Mouse (Mus musculus): ENCODE measurements around the gene Rhbdd2. TPM values are rescaled to one million over a fixed set of nuclear protein-coding genes. Genes with fewer than 3 reads are reported as not detected.
"Not testable (repeated sequence)": the region's sequence is repeated elsewhere in the genome, so short reads cannot be mapped to it uniquely, and the experiment has no call there.

The Rhbdd2 gene
- 59.3 and 61.4 TPM in 2 replicates for polyA plus RNA-seq (2016; fragmentation: Nextera tagmentation; extraction: Ambion mirVana)

DNA sequence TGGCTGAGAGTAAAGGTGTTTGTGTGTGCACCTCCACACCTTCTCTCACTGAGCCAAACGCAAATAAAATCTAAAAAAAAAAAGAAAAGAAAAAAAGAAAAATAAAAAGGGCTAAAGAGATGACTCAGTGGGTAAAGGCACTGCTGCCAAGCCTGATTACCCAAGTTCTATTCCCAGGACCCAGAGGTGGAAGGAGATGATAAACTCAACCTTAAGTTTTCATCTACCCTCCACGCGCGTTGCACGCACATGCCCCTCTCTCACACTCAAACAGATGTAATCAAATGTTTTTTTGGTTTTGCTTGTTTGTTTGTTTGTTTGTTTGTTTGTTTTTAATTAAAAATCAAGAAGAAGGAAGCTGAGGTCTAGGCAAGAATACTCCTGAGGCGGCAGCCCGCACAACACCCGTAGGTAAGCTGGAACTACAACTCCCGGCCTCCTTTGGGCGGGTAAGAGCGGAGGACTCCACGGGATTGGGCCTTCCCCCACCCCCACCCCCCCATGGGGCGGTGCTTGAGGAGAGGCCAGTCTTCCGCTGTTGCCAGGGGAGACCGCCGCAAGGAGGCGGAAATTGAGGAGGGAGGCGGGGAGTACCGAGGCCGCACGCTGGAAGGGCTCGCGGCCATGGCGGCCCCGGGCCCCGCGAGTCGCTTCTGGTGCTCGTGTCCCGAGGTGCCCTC, at the start of gene Rhbdd2:
Gene Rhbdd2 (plus strand): TSS at position 502 of the 680 bp plus-strand sequence.
- H3K9me3 ChIP-seq = no peaks in the 10 kb centered on the region
- peak within 1 kb of the TSS; percentile 65 for H3K4me2 ChIP-seq
- 10% methylated on average over 30 of the region's 30 CpGs for WGBS
- H3K27me3 ChIP-seq = no peaks in the 10 kb centered on the region
- H3K27ac ChIP-seq = peak within 1 kb of the TSS; percentile 92
- H3K4me3 ChIP-seq (replicated peaks) = peak within 1 kb of the TSS; percentile 88
- peak; percentile 99 for ATAC-seq (ENCODE audit: low FRiP score)
- H3K9ac ChIP-seq = peak within 1 kb of the TSS; percentile 85
- H3K36me3 ChIP-seq (replicated peaks) = peaks cover 22% of the 10 kb centered on the region
- peaks cover 13% of the 10 kb centered on the region for H3K4me1 ChIP-seq

DNA sequence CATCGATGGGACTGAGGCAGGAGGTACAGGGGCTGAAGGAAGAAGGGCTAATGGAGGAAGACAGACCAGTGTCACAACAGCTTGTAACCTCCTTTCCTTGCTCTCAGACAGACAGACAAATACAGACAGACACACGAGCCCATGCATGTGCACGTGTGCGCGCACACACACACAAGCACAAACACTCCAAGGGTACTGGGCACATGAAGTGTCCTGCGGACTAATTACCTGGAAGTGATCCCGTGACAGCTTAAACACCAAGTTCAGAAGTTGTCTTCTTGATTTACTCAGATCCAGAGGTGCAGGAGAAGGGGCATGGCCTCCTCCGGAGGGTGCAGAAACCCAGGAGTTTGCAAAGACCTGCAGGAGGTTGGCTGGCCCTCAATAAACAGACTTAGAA, 46.7 kb upstream of the Rhbdd2 start:
- 89% methylated on average over 8 of the region's 8 CpGs for WGBS
- H3K36me3 ChIP-seq (replicated peaks) = no peaks in the 10 kb centered on the region
- H3K4me1 ChIP-seq = no peaks in the 10 kb centered on the region
- H3K4me3 ChIP-seq (replicated peaks) = no peak overlapping the region
- H3K9me3 ChIP-seq = 0 out of 2 replicates have a peak, but pooled peaks cover 4% of the 10 kb centered on the region
- H3K4me2 ChIP-seq = no peak overlapping the region
- H3K27me3 ChIP-seq = no peaks in the 10 kb centered on the region
- ATAC-seq (ENCODE audit: low FRiP score) = no peak
- H3K27ac ChIP-seq = no peak overlapping the region
- H3K9ac ChIP-seq = no peak overlapping the region

DNA sequence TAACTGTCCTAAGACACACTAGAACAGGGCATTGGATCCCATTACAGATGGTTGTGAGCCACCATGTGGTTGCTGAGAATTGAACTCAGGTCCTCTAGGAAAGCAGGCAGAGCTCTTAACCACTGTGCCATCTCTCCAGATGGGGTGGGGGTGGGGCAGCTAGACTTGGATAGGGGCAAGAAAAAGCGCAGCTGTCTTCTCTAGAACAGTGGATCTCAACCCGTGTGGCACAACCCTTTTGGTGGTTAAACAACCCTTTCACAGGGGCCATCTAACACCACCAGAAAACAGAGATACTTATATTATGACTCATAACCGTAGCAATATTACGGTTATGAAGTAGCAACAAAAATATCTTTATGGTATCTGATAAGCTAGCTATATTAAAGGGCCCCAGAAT, 44.7 kb upstream of the Rhbdd2 start:
- ATAC-seq (ENCODE audit: low FRiP score) = no peak
- no peaks in the 10 kb centered on the region for H3K27me3 ChIP-seq
- H3K27ac ChIP-seq = no peak overlapping the region
- H3K9ac ChIP-seq = no peak overlapping the region
- WGBS = 87% methylated on average over 4 of the region's 4 CpGs
- H3K4me3 ChIP-seq (replicated peaks) = no peak overlapping the region
- H3K4me1 ChIP-seq = no peaks in the 10 kb centered on the region
- peaks cover 4% of the 10 kb centered on the region; the same call in 1 of the 2 replicates for H3K9me3 ChIP-seq
- no peaks in the 10 kb centered on the region for H3K36me3 ChIP-seq (replicated peaks)
- H3K4me2 ChIP-seq = no peak overlapping the region

GRCm38 (mm10) chr5:135589996-135590784, 42.2 kb upstream of the Rhbdd2 start:
- Histone ChIP-seq H3K4me3 (replicated peaks) (no peak overlapping the region), H3K36me3 (replicated peaks) (no peaks in the 10 kb centered on the region), H3K27me3 (no peaks in the 10 kb centered on the region), H3K9me3 (peaks cover 4% of the 10 kb centered on the region; the same call in 1 of the 2 replicates), H3K4me2 (no peak overlapping the region), H3K27ac (no peak overlapping the region), H3K9ac (no peak overlapping the region), H3K4me1 (no peaks in the 10 kb centered on the region)
- 82% methylated on average over 12 of the region's 12 CpGs for WGBS
- no peak for ATAC-seq (ENCODE audit: low FRiP score)

DNA sequence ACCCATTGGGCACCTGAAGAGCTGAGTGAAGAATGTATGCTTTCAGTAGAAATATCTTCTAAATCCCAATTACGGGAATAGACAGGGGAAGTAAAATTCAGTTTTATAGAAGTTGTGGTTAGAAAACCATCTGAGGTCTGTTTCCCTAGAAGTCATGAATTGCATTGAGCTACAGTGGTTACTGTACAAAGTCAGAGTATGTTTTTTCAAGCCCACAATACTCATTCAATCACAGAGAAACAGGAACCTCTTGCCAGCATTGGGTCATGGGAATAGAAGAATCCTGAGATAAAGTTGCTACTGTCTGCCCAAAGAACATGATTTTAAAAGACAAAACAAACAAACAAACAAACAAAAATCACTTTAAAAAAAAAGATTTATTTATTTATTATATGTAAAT, 27.8 kb upstream of the Rhbdd2 start:
- not testable (repeated sequence) for H3K4me1 ChIP-seq; ATAC-seq (ENCODE audit: low FRiP score); H3K4me3 ChIP-seq (replicated peaks); H3K27ac ChIP-seq; H3K36me3 ChIP-seq (replicated peaks); H3K4me2 ChIP-seq; H3K27me3 ChIP-seq; H3K9ac ChIP-seq
- H3K9me3 ChIP-seq = peaks cover 12% of the 10 kb centered on the region
- no CpG with 5 or more reads among the region's 1 CpGs for WGBS

GRCm38 (mm10) chr5:135606717-135607116, 25.7 kb upstream of the Rhbdd2 start:
- WGBS = no CpG with 5 or more reads among the region's 1 CpGs
- not testable (repeated sequence) for H3K36me3 ChIP-seq (replicated peaks); ATAC-seq (ENCODE audit: low FRiP score); H3K27me3 ChIP-seq; H3K4me2 ChIP-seq; H3K27ac ChIP-seq; H3K4me1 ChIP-seq; H3K4me3 ChIP-seq (replicated peaks); H3K9ac ChIP-seq
- peaks cover 12% of the 10 kb centered on the region for H3K9me3 ChIP-seq

- no peak for ATAC-seq (ENCODE audit: low FRiP score)
Observed at GRCm38 (mm10) chr5:135607581-135607980, 24.8 kb upstream of the Rhbdd2 start.

DNA sequence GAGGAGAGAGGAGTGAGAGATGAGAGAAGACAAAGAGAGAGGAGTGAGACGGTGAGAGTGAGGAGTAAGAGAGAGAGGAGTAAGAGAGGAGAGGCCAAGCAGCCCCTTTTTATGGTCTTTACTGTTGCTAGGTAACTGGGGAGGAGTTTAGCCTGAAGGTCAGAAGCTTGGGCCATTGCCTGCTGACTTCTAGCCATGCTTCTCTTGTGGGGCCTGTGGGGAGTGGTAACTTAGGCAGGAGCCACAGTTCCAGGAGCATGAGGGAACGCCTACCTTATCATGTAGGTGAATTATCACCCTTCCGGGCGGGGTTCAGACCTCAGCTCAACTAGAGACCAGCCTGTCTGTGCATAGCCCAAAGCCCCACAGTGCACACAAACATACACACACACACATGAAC, 22.6 kb upstream of the Rhbdd2 start:
- Histone ChIP-seq H3K27me3 (no peaks in the 10 kb centered on the region), H3K27ac (no peak overlapping the region), H3K4me1 (no peaks in the 10 kb centered on the region), H3K9me3 (peaks cover 7% of the 10 kb centered on the region; the same call in 1 of the 2 replicates), H3K9ac (no peak overlapping the region), H3K4me3 (replicated peaks) (no peak overlapping the region), H3K4me2 (no peak overlapping the region), H3K36me3 (replicated peaks) (no peaks in the 10 kb centered on the region)
- no peak for ATAC-seq (ENCODE audit: low FRiP score)
- WGBS = 78% methylated on average over 4 of the region's 4 CpGs

More at GRCm38 (mm10) chr5:135607581-135607980, 24.8 kb upstream of the Rhbdd2 start:
- 45% methylated on average over 1 of the region's 1 CpGs for WGBS
- no peak overlapping the region for H3K4me2 ChIP-seq
- no peak overlapping the region for H3K9ac ChIP-seq
- H3K36me3 ChIP-seq (replicated peaks) = no peaks in the 10 kb centered on the region
- no peak overlapping the region for H3K4me3 ChIP-seq (replicated peaks)
- H3K27ac ChIP-seq = no peak overlapping the region
- peaks cover 13% of the 10 kb centered on the region for H3K9me3 ChIP-seq
- no peaks in the 10 kb centered on the region for H3K4me1 ChIP-seq
- no peaks in the 10 kb centered on the region for H3K27me3 ChIP-seq

DNA sequence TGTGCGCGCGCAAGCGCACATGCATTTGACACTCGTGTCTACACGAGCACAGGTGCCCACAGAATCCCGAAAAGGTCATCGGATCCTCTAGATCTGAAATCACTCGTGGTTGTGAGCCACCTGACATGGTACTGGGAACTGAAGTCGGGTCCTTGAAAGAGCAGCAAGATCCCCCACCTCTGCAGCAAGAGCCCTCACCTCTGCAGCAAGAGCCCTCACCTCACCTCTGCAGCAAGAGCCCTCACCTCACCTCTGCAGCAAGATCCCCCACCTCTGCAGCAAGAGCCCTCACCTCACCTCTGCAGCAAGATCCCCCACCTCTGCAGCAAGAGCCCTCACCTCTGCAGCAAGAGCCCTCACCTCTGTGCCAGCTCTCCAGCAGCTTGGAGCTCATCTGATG, 12.7 kb upstream of the Rhbdd2 start:
- not testable (repeated sequence) for H3K4me2 ChIP-seq; H3K27ac ChIP-seq; H3K9ac ChIP-seq; H3K36me3 ChIP-seq (replicated peaks); H3K9me3 ChIP-seq; H3K27me3 ChIP-seq; ATAC-seq (ENCODE audit: low FRiP score); H3K4me1 ChIP-seq; H3K4me3 ChIP-seq (replicated peaks)
- 84% methylated on average over 10 of the region's 10 CpGs for WGBS

DNA sequence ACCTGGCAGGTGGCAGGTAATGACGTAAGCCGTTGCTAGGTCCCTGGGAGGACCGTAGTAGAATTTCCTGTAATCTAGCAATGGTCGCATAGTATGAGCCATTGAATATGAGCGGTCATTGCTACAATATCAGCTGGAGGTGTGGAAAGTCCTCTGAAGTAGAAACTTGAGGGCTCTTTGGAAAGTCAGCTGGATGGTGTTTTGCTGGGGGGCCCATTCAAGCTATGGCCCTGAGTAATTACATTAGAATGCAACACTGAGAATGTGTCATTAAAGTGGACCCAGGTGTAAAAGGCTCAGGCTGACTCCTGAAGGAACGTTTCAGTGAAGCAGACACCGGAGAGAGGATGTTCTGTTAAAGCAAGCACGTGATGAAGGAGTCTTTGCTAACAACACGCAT, 11.9 kb upstream of the Rhbdd2 start:
- H3K4me1 ChIP-seq = no peaks in the 10 kb centered on the region
- no peak overlapping the region for H3K27ac ChIP-seq
- H3K4me3 ChIP-seq (replicated peaks) = no peak overlapping the region
- no peak overlapping the region for H3K9ac ChIP-seq
- no peaks in the 10 kb centered on the region for H3K9me3 ChIP-seq
- ATAC-seq (ENCODE audit: low FRiP score) = no peak
- WGBS = 90% methylated on average over 9 of the region's 9 CpGs
- peaks cover 6% of the 10 kb centered on the region; the same call in 1 of the 2 replicates for H3K27me3 ChIP-seq
- no peaks in the 10 kb centered on the region for H3K36me3 ChIP-seq (replicated peaks)
- H3K4me2 ChIP-seq = no peak overlapping the region

- Histone ChIP-seq H3K9me3 (no peaks in the 10 kb centered on the region), H3K4me1 (no peaks in the 10 kb centered on the region), H3K27ac (no peak overlapping the region), H3K4me2 (no peak overlapping the region), H3K9ac (no peak overlapping the region), H3K36me3 (replicated peaks) (no peaks in the 10 kb centered on the region), H3K27me3 (peaks cover 6% of the 10 kb centered on the region; the same call in 1 of the 2 replicates), H3K4me3 (replicated peaks) (no peak overlapping the region)
- WGBS = 89% methylated on average over 10 of the region's 10 CpGs
- ATAC-seq (ENCODE audit: low FRiP score) = no peak
Observed at GRCm38 (mm10) chr5:135621725-135622124, 10.7 kb upstream of the Rhbdd2 start.

DNA sequence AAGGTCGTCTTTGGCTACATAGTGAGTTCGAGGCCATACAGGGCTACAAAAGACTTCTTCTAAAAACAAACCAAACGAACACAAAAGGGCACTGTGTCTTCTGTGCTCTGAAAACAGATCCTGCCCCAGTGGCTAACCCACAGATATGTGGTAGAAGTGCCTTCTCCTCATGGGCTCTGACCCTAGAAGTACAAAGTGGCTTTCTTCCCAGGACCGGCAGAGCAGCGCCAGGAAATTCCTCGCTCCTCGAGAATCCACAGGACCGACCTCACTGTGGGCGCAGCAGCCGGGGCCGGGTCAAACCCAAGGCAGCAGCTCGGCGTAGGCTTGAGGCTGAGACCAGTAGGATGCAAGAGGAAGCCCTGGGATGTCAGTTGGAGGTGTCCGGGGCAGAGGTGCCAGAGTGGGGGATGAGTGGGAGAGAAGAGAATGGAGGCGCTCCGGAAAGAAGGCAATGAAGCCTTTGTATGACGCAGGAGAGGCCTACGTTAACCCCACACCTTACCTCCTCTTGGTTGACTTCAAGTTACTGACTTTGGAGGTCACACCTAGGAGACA, 9.3 kb upstream of the Rhbdd2 start:
- H3K9ac ChIP-seq = no peak overlapping the region
- peaks cover 6% of the 10 kb centered on the region; the same call in 1 of the 2 replicates for H3K27me3 ChIP-seq
- H3K27ac ChIP-seq = no peak overlapping the region
- no peak for ATAC-seq (ENCODE audit: low FRiP score)
- no peaks in the 10 kb centered on the region for H3K9me3 ChIP-seq
- H3K36me3 ChIP-seq (replicated peaks) = no peaks in the 10 kb centered on the region
- no peak overlapping the region for H3K4me2 ChIP-seq
- WGBS = 86% methylated on average over 18 of the region's 18 CpGs
- no peaks in the 10 kb centered on the region for H3K4me1 ChIP-seq
- no peak overlapping the region for H3K4me3 ChIP-seq (replicated peaks)

Data from forebrain, embryonic 12.5 days (tissue).